8 mouse cellular contexts compared by ENCODE assay signal in the genomic region with DNA sequence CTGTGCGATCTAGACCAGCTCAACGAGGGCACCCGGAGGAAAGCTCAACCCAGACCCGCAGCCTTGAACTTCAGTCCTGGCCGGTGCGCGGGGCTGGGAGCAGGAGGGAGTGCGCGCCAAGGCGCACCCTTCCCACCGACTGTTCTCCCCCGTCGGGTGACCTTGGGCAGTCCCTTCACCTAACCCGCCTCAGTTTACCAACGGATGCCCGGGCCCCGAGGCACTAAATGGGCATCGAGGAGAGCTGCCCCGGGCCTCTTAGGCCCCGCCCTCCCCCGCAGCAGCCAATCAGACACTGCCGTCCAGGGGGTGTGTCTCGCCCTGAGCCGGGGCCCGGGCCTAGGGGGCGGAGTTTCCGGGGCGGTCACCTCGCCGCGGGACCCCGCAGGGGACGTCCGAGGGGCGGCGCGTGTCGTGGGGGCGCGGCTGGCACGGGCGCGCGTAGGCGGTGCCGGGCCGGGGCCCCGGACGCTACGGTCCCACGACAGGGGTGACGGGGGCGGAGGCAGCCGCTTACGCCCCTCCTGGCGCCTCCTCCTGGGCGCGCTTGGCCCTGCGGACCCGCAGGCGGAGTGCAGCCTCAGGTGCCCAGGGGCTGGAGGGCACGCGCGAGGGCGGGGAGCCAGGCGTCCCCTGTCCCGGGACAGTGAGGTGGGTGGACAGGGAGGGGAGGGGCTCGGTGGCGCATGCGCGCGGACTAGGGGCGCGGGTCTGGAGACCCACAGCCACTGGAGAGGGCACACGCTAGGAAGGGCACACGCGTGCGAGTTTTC. TPM values are rescaled to one million over a fixed set of nuclear protein-coding genes. Genes with fewer than 3 reads are reported as not detected.
DNase-seq lines count a peak whose midpoint lies in the region; ATAC-seq and TF ChIP-seq lines count a peak whose summit lies in the region.

No protein-coding gene starts in this region.

- H3K79me2 ChIP-seq in CH12.LX (replicated peaks; ENCODE audit: control insufficient read depth, extremely low read depth, insufficient read depth, poor library complexity, severe bottlenecking), result no peaks in the 10 kb centered on the region

- dilution Hi-C loops in CH12.LX (cut with MboI; ENCODE audit: extremely low pct_ligation_motif_present, extremely low pct_unique_long_range_greater_than_20kb, low sequenced_read_pairs), result no loop called here

- peak; percentile 58 for DNase-seq in CH12.LX (ENCODE audit: extremely low read depth)
- DNase-seq in heart, postnatal 0 days (ENCODE audit: low spot score), result peak; percentile 86
- DNase-seq in kidney, postnatal 36 days, result peak; percentile 97 to 99

- H3K27me3 ChIP-seq in CH12.LX (replicated peaks), result peaks cover 83% of the 10 kb centered on the region
- peaks cover 74% of the 10 kb centered on the region for H3K27me3 ChIP-seq in forebrain, embryonic 12.5 days
- no peaks in the 10 kb centered on the region for H3K27me3 ChIP-seq in heart, postnatal 0 days (ENCODE audit: control insufficient read depth, insufficient read depth, low read length)
- H3K27me3 ChIP-seq in liver, embryonic 16.5 days (ENCODE audit: control insufficient read depth, insufficient read depth, low read depth, low read length), result peaks cover 35% of the 10 kb centered on the region
- peaks cover 40% of the 10 kb centered on the region for H3K27me3 ChIP-seq in neural tube, embryonic 14.5 days (ENCODE audit: control insufficient read depth, insufficient read depth, low read length)
- H3K27me3 ChIP-seq in testis, adult 2 months (ENCODE audit: control insufficient read depth, insufficient read depth, low read length), result no peaks in the 10 kb centered on the region

- TF ChIP-seq RAD21 in CH12.LX (IDR thresholded peaks at IDR 0.05; ENCODE audit: low read depth, low read length), result no peak

- no peak; a peak in 1 of 4 replicates for TF ChIP-seq CTCF in CH12.LX (conservative IDR thresholded peaks at IDR 0.05 in 1 of 2, IDR thresholded peaks at IDR 0.05 in 1 of 2; ENCODE audit: low read depth in 2 of 2, low read length in 2 of 2)
- peak; percentile 45 for TF ChIP-seq CTCF in heart, postnatal 0 days (IDR thresholded peaks at IDR 0.05; ENCODE audit: low read depth)
- 0 out of 2 replicates have a peak, but pooled peaks have one; percentile 1 for TF ChIP-seq CTCF in testis, adult 2 months (IDR thresholded peaks at IDR 0.05; ENCODE audit: control insufficient read depth, insufficient read depth, insufficient replicate concordance, low read depth, low read length)

- peak overlapping the region in 2 of 3 experiments; percentile 44 to 81 for H3K4me3 ChIP-seq in CH12.LX (replicated peaks in 1 of 3; ENCODE audit: low read depth in 2 of 3, low read length in 2 of 3, poor library complexity in 1 of 3)
- peak overlapping the region; percentile 77 for H3K4me3 ChIP-seq in brown adipose tissue, adult 24 weeks (ENCODE audit: insufficient read depth, low read depth, low read length)
- peak overlapping the region; percentile 68 for H3K4me3 ChIP-seq in forebrain, embryonic 12.5 days (replicated peaks)
- peak overlapping the region; percentile 75 for H3K4me3 ChIP-seq in heart, postnatal 0 days (ENCODE audit: low read depth, low read length)
- peak overlapping the region; percentile 58 for H3K4me3 ChIP-seq in liver, embryonic 16.5 days (ENCODE audit: low read depth, low read length)
- peak overlapping the region; percentile 51 for H3K4me3 ChIP-seq in neural tube, embryonic 14.5 days (ENCODE audit: low read depth, low read length)
- H3K4me3 ChIP-seq in testis, adult 2 months (ENCODE audit: control insufficient read depth, low read depth, low read length), result peak overlapping the region; percentile 88

- no peak overlapping the region for H3K9ac ChIP-seq in CH12.LX (ENCODE audit: insufficient read depth, low read depth)
- peak overlapping the region; percentile 49 for H3K9ac ChIP-seq in forebrain, embryonic 12.5 days
- H3K9ac ChIP-seq in heart, postnatal 0 days (replicated peaks; ENCODE audit: low read depth, low read length), result peak overlapping the region; percentile 89
- H3K9ac ChIP-seq in liver, embryonic 16.5 days (ENCODE audit: low read depth, low read length), result peak overlapping the region; percentile 47
- peak overlapping the region; percentile 54 for H3K9ac ChIP-seq in neural tube, embryonic 14.5 days (replicated peaks; ENCODE audit: low read depth, low read length)

- no peak overlapping the region for H3K27ac ChIP-seq in CH12.LX (ENCODE audit: insufficient read depth, low read depth)
- peak overlapping the region; percentile 99 for H3K27ac ChIP-seq in brown adipose tissue, adult 24 weeks (replicated peaks; ENCODE audit: low read depth, low read length)
- H3K27ac ChIP-seq in forebrain, embryonic 12.5 days, result no peak overlapping the region
- H3K27ac ChIP-seq in heart, postnatal 0 days (ENCODE audit: low read depth), result peak overlapping the region; percentile 99
- peak overlapping the region; percentile 76 for H3K27ac ChIP-seq in liver, embryonic 16.5 days (ENCODE audit: low read length)
- H3K27ac ChIP-seq in neural tube, embryonic 14.5 days (ENCODE audit: low read depth, low read length), result no peak overlapping the region
- peak overlapping the region; percentile 51; the same call in 1 of the 2 replicates for H3K27ac ChIP-seq in testis, adult 2 months (ENCODE audit: control insufficient read depth, insufficient read depth, low read depth, low read length)

- no peaks in the 10 kb centered on the region for H3K36me3 ChIP-seq in CH12.LX (replicated peaks in 1 of 2; ENCODE audit: control insufficient read depth in 1 of 2, insufficient read depth in 1 of 2, low read length in 1 of 2)
- H3K36me3 ChIP-seq in forebrain, embryonic 12.5 days (replicated peaks), result no peaks in the 10 kb centered on the region
- no peaks in the 10 kb centered on the region for H3K36me3 ChIP-seq in heart, postnatal 0 days (replicated peaks; ENCODE audit: control insufficient read depth, insufficient read depth, low read length)
- no peaks in the 10 kb centered on the region for H3K36me3 ChIP-seq in liver, embryonic 16.5 days (ENCODE audit: control insufficient read depth, insufficient read depth)
- no peaks in the 10 kb centered on the region for H3K36me3 ChIP-seq in neural tube, embryonic 14.5 days (ENCODE audit: control insufficient read depth, insufficient read depth, low read length)
- H3K36me3 ChIP-seq in testis, adult 2 months (ENCODE audit: control insufficient read depth, insufficient read depth, low read length), result no peaks in the 10 kb centered on the region

- peaks cover 8% of the 10 kb centered on the region in 2 experiments; a peak in 2 of 4 replicates for H3K4me1 ChIP-seq in CH12.LX (ENCODE audit: control insufficient read depth in 1 of 2, insufficient read depth in 2 of 2)
- H3K4me1 ChIP-seq in brown adipose tissue, adult 24 weeks (ENCODE audit: control insufficient read depth, insufficient read depth, insufficient read length, low read length), result peaks cover 2% of the 10 kb centered on the region; the same call in 1 of the 2 replicates
- H3K4me1 ChIP-seq in forebrain, embryonic 12.5 days, result peaks cover 15% of the 10 kb centered on the region
- H3K4me1 ChIP-seq in heart, postnatal 0 days (ENCODE audit: control insufficient read depth, insufficient read depth), result peaks cover 3% of the 10 kb centered on the region; the same call in 1 of the 2 replicates
- H3K4me1 ChIP-seq in liver, embryonic 16.5 days (ENCODE audit: control insufficient read depth, low read depth, low read length), result no peaks in the 10 kb centered on the region; the same call in 1 of the 2 replicates
- peaks cover 8% of the 10 kb centered on the region; the same call in 1 of the 2 replicates for H3K4me1 ChIP-seq in neural tube, embryonic 14.5 days (ENCODE audit: control insufficient read depth, insufficient read depth, low read length)
- peaks cover 6% of the 10 kb centered on the region; the same call in 1 of the 2 replicates for H3K4me1 ChIP-seq in testis, adult 2 months (ENCODE audit: control insufficient read depth, insufficient read depth, low read length)

- TF ChIP-seq POLR2A in CH12.LX (IDR thresholded peaks at IDR 0.05; ENCODE audit: low read depth, low read length), result no peak
- no peak for TF ChIP-seq POLR2A in testis, adult 2 months (IDR thresholded peaks at IDR 0.05; ENCODE audit: control insufficient read depth, low read depth, low read length)

- ATAC-seq in forebrain, embryonic 12.5 days (ENCODE audit: low FRiP score), result peak; percentile 93
- ATAC-seq in heart, postnatal 0 days (ENCODE audit: insufficient read depth, low read depth), result peak; percentile 90
- peak; percentile 82 for ATAC-seq in liver, embryonic 16.5 days (ENCODE audit: low read depth)
- ATAC-seq in neural tube, embryonic 14.5 days (ENCODE audit: low read depth), result peak; percentile 91

- in situ Hi-C loops in CH12.LX (cut with MboI; ENCODE audit: low pct_ligation_motif_present, low pct_unique_long_range_greater_than_20kb, low sequenced_read_pairs), result loop anchor here (25.0 kb wide), 1 partner anchor 302 kb away; the partner anchor contains the start of gene Celsr1

- TF ChIP-seq EP300 in CH12.LX (IDR thresholded peaks at IDR 0.05; ENCODE audit: low read length), result no peak
- 0 out of 2 replicates have a peak, but pooled peaks have one; percentile 22 for TF ChIP-seq EP300 in heart, postnatal 0 days (IDR thresholded peaks at IDR 0.05; ENCODE audit: low read depth)

- peak overlapping the region; percentile 62 for H3K4me2 ChIP-seq in CH12.LX (ENCODE audit: insufficient read depth, low read depth, poor library complexity, severe bottlenecking)
- peak overlapping the region; percentile 92 for H3K4me2 ChIP-seq in forebrain, embryonic 12.5 days
- peak overlapping the region; percentile 85 for H3K4me2 ChIP-seq in heart, postnatal 0 days (ENCODE audit: low read depth, low read length)
- peak overlapping the region; percentile 66 for H3K4me2 ChIP-seq in liver, embryonic 16.5 days (ENCODE audit: low read depth, low read length)
- peak overlapping the region; percentile 69 for H3K4me2 ChIP-seq in neural tube, embryonic 14.5 days (ENCODE audit: low read depth, low read length)

- no peaks in the 10 kb centered on the region for H3K9me3 ChIP-seq in CH12.LX (replicated peaks; ENCODE audit: low read length)
- no peaks in the 10 kb centered on the region for H3K9me3 ChIP-seq in forebrain, embryonic 12.5 days
- no peaks in the 10 kb centered on the region for H3K9me3 ChIP-seq in heart, postnatal 0 days (replicated peaks; ENCODE audit: control insufficient read depth, low read length)
- H3K9me3 ChIP-seq in liver, embryonic 16.5 days (replicated peaks; ENCODE audit: control insufficient read depth, low read length), result no peaks in the 10 kb centered on the region
- H3K9me3 ChIP-seq in neural tube, embryonic 14.5 days (ENCODE audit: control insufficient read depth, low read length), result no peaks in the 10 kb centered on the region

- WGBS in forebrain, embryonic 12.5 days, result 1% methylated on average over 76 of the region's 78 CpGs
- WGBS in heart, postnatal 0 days, result under 1% methylated on average over 75 of the region's 78 CpGs
- under 1% methylated on average over 70 of the region's 78 CpGs for WGBS in liver, embryonic 16.5 days (ENCODE audit: insufficient replicate concordance)
- WGBS in neural tube, embryonic 14.5 days, result under 1% methylated on average over 58 of the region's 78 CpGs

RNA-seq across cellular contexts. Expression of gene Ppara, which starts 0.5 kb away (rescaled TPM):
- not detected in 2 replicates for total RNA-seq in CH12.LX (2012; rRNA removed)
- total RNA-seq in CH12.LX (2014; rRNA removed), result not detected in 2 replicates
- not detected in 2 replicates for polyA plus RNA-seq in CH12.LX (2012; ENCODE audit: insufficient read length, low read depth)
- polyA plus RNA-seq in brown adipose tissue, adult 24 weeks (2012; ENCODE audit: insufficient read depth, insufficient read length, missing spikeins), result 53.5 and 108 TPM in 2 replicates
- polyA plus RNA-seq in forebrain, embryonic 12.5 days (2016; fragmentation: Nextera tagmentation; extraction: Ambion mirVana), result 0.53 and 0.74 TPM in 2 replicates
- 11.6 and 18.5 TPM in 2 replicates for total RNA-seq in heart, postnatal 0 days (2014; rRNA removed; ENCODE audit: low replicate concordance)
- polyA plus RNA-seq in heart, postnatal 0 days (2015; fragmentation: Nextera tagmentation; extraction: Ambion mirVana), result 31.4 and 33.4 TPM in 2 replicates
- polyA plus RNA-seq in liver, embryonic 16.5 days (2015; fragmentation: Nextera tagmentation; extraction: Ambion mirVana), result 41.8 and 51.3 TPM in 2 replicates
- polyA plus RNA-seq in neural tube, embryonic 14.5 days (2014; fragmentation: Nextera tagmentation; extraction: Ambion mirVana), result 0.75 and 1.3 TPM in 2 replicates
- 0.63 and 1.6 TPM in 2 replicates for polyA plus RNA-seq in testis, adult 2 months (2012; rRNA removed)

Comparison
In these comparisons a context has a peak if more than half of its experiments do, and no peak if none do; other contexts are left out.
1. H3K27ac ChIP-seq: peak in brown adipose tissue, adult 24 weeks (single experiment), heart, postnatal 0 days (single experiment), liver, embryonic 16.5 days (single experiment) and testis, adult 2 months (single experiment); none in CH12.LX (single experiment), forebrain, embryonic 12.5 days (single experiment) and neural tube, embryonic 14.5 days (single experiment).
2. CTCF ChIP-seq: peak in heart, postnatal 0 days (single experiment) and testis, adult 2 months (single experiment); none in CH12.LX (0 of 2).
3. RNA of gene Ppara, which starts 0.5 kb away (polyA plus RNA-seq): 53.5 to 108 TPM in brown adipose tissue, adult 24 weeks, 41.8 to 51.3 TPM in liver, embryonic 16.5 days and 31.4 to 33.4 TPM in heart, postnatal 0 days; 0.75 to 1.3 TPM in neural tube, embryonic 14.5 days, 0.53 to 0.74 TPM in forebrain, embryonic 12.5 days, 0.63 to 1.6 TPM in testis, adult 2 months and not detected in CH12.LX; every median in the first group is over 10 times any median in the second.
4. Peak in every context shown above with its lines, with median percentiles within 50 percentile points of each other: DNase-seq, H3K4me2 ChIP-seq, H3K4me3 ChIP-seq and ATAC-seq.